Mouse (Mus musculus) kidney, adult 2 months (tissue): ENCODE data around the gene Asb15.

ENCODE experiments used
- CTCF ChIP-seq: fragments of 200-500 bp; conservative IDR thresholded peaks from 2 replicates; pipeline ENCODE4 v1.5.1; 2011; ENCODE audit warnings: low read depth, mild to moderate bottlenecking, control low read depth, low read length, moderate library complexity, mixed read lengths; ENCODE audit not compliant: insufficient read depth, insufficient read length
- POLR2A ChIP-seq: fragments of 200-500 bp; IDR thresholded peaks from one replicate; pipeline ENCODE4 v1.6.1; 2011; ENCODE audit warnings: low read depth, low read length, control low read depth

- TF ChIP-seq CTCF (no peak), POLR2A (no peak)
Observed at GRCm38 (mm10) chr6:24607531-24607930, 79.6 kb downstream of the Asb15 start.
